Mouse (Mus musculus) MEL (cell line): ENCODE measurements around the gene Bnc2. TPM values are rescaled to one million over a fixed set of nuclear protein-coding genes. Genes with fewer than 3 reads are reported as not detected.

ENCODE experiments used
- DNase-seq: peaks from one replicate; pipeline ENCODE4 v3.0.0; 2011; ENCODE audit warnings: low read depth, low spot score
- H3K27ac ChIP-seq: 2 replicates; pipeline ENCODE4 v1.5.1; 2012; ENCODE audit warnings: low read depth, mild to moderate bottlenecking, control low read depth, low read length, moderate library complexity; ENCODE audit not compliant: control insufficient read depth
- H3K27me3 ChIP-seq, 2 experiments: fragments of 150-350 bp in 1 of 2; sonication (generic) in 1 of 2; 2 replicates each; pipeline ENCODE4 v1.6.1; 2012; ENCODE audit warnings: low read length in 2 of 2, mild to moderate bottlenecking in 2 of 2, improper control_type of control experiment in 1 of 2, moderate library complexity in 1 of 2; ENCODE audit not compliant: insufficient read depth in 2 of 2, control insufficient read depth in 1 of 2
- H3K36me3 ChIP-seq, 2 experiments: 2 replicates each; pipeline ENCODE4 v1.6.1; 2012 to 2014; ENCODE audit warnings: low read length in 2 of 2, improper control_type of control experiment in 1 of 2, inconsistent platforms in 1 of 2, mild to moderate bottlenecking in 1 of 2; ENCODE audit not compliant: insufficient read depth in 2 of 2, control insufficient read depth in 1 of 2
- H3K4me1 ChIP-seq, 2 experiments: fragments of 150-350 bp in 1 of 2; sonication (generic) in 1 of 2; 2 replicates each; pipeline ENCODE4 v1.6.1; 2012; ENCODE audit warnings: low read length in 2 of 2, improper control_type of control experiment in 1 of 2, mild to moderate bottlenecking in 1 of 2; ENCODE audit not compliant: insufficient read depth in 2 of 2, control insufficient read depth in 1 of 2
- H3K4me3 ChIP-seq, 2 experiments: fragments of 150-350 bp in 1 of 2; sonication (generic) in 1 of 2; 2 replicates each; pipeline ENCODE4 v1.5.1; 2012; ENCODE audit warnings: low read depth in 2 of 2, low read length in 2 of 2, mild to moderate bottlenecking in 2 of 2, moderate library complexity in 2 of 2, control low read depth in 1 of 2, improper control_type of control experiment in 1 of 2; ENCODE audit not compliant: control insufficient read depth in 1 of 2, insufficient read depth in 1 of 2
- H3K79me2 ChIP-seq: 2 replicates; pipeline ENCODE4 v1.6.1; 2012; ENCODE audit warnings: mild to moderate bottlenecking, low read length, moderate library complexity; ENCODE audit not compliant: control insufficient read depth, poor library complexity, insufficient read depth
- H3K9ac ChIP-seq: 2 replicates; pipeline ENCODE4 v1.6.1; 2012; ENCODE audit warnings: low read depth, mild to moderate bottlenecking, control low read depth, low read length, moderate library complexity; ENCODE audit not compliant: control insufficient read depth, poor library complexity, severe bottlenecking
- H3K9me3 ChIP-seq: fragments of 150-350 bp; sonication (generic); replicated peaks from 2 replicates; pipeline ENCODE4 v1.6.1; 2012; ENCODE audit warnings: mild to moderate bottlenecking, low read length, improper control_type of control experiment, moderate library complexity; ENCODE audit not compliant: insufficient read depth
- CHD2 ChIP-seq: IDR thresholded peaks from 2 replicates; pipeline ENCODE4 v1.6.1; 2011; ENCODE audit warnings: low read length, improper control_type of control experiment
- E2F4 ChIP-seq: IDR thresholded peaks from 2 replicates; pipeline ENCODE4 v1.6.1; 2011; ENCODE audit warnings: low read depth, low read length, improper control_type of control experiment, borderline replicate concordance
- ELF1 ChIP-seq: IDR thresholded peaks from 2 replicates; pipeline ENCODE4 v1.6.1; 2014; ENCODE audit warnings: low read depth, mild to moderate bottlenecking, inconsistent platforms, low read length, improper control_type of control experiment, moderate library complexity
- EP300 ChIP-seq, 2 experiments: IDR thresholded peaks; 2 replicates each; pipeline ENCODE4 v1.6.1; 2011; ENCODE audit warnings: improper control_type of control experiment in 2 of 2, low read length in 2 of 2, low read depth in 1 of 2, mild to moderate bottlenecking in 1 of 2
- ETS1 ChIP-seq: IDR thresholded peaks from 2 replicates; pipeline ENCODE4 v1.6.1; 2012; ENCODE audit warnings: low read depth, mild to moderate bottlenecking, inconsistent platforms, low read length, improper control_type of control experiment, moderate library complexity
- GABPA ChIP-seq: IDR thresholded peaks from 2 replicates; pipeline ENCODE4 v1.6.1; 2012; ENCODE audit warnings: low read depth, mild to moderate bottlenecking, inconsistent platforms, low read length, improper control_type of control experiment, moderate library complexity
- JUND ChIP-seq: IDR thresholded peaks from 2 replicates; pipeline ENCODE4 v1.6.1; 2011; ENCODE audit warnings: low read depth, mild to moderate bottlenecking, improper control_type of control experiment, low read length
- MAFK ChIP-seq: IDR thresholded peaks from 2 replicates; pipeline ENCODE4 v1.6.1; 2011; ENCODE audit warnings: low read depth, mild to moderate bottlenecking, low read length, improper control_type of control experiment, borderline replicate concordance
- MAZ ChIP-seq: IDR thresholded peaks from 2 replicates; pipeline ENCODE4 v1.6.1; 2012; ENCODE audit warnings: low read depth, mild to moderate bottlenecking, inconsistent platforms, low read length, improper control_type of control experiment
- MEF2A ChIP-seq: IDR thresholded peaks from 2 replicates; pipeline ENCODE4 v1.6.1; 2014; ENCODE audit warnings: low read depth, mild to moderate bottlenecking, inconsistent platforms, low read length, improper control_type of control experiment; ENCODE audit not compliant: poor library complexity, insufficient replicate concordance, severe bottlenecking; ENCODE audit errors: extremely low read depth
- MXI1 ChIP-seq: IDR thresholded peaks from 2 replicates; pipeline ENCODE4 v1.6.1; 2011; ENCODE audit warnings: mild to moderate bottlenecking, low read depth, low read length, improper control_type of control experiment
- MYC ChIP-seq: IDR thresholded peaks from 2 replicates; pipeline ENCODE4 v1.6.1; 2011; ENCODE audit warnings: low read depth, mild to moderate bottlenecking, low read length, improper control_type of control experiment, moderate library complexity
- NELFE ChIP-seq: IDR thresholded peaks from 2 replicates; pipeline ENCODE4 v1.6.1; 2011; ENCODE audit warnings: low read depth, low read length, improper control_type of control experiment
- NRF1 ChIP-seq: IDR thresholded peaks from 2 replicates; pipeline ENCODE4 v1.6.1; 2014; ENCODE audit warnings: low read depth, mild to moderate bottlenecking, inconsistent platforms, low read length, improper control_type of control experiment, moderate library complexity; ENCODE audit not compliant: poor library complexity, insufficient read depth, severe bottlenecking
- POLR2AphosphoS2 ChIP-seq: IDR thresholded peaks from 2 replicates; pipeline ENCODE4 v1.6.1; 2011; ENCODE audit warnings: low read length, improper control_type of control experiment
- POLR2AphosphoS5 ChIP-seq: IDR thresholded peaks from 2 replicates; pipeline ENCODE4 v1.6.1; 2012; ENCODE audit warnings: low read depth, borderline replicate concordance, mild to moderate bottlenecking, inconsistent platforms, low read length, moderate library complexity, mixed read lengths
- RCOR1 ChIP-seq: IDR thresholded peaks from 2 replicates; pipeline ENCODE4 v1.6.1; 2012; ENCODE audit warnings: low read depth, mild to moderate bottlenecking, inconsistent platforms, low read length, improper control_type of control experiment
- SIN3A ChIP-seq: IDR thresholded peaks from 2 replicates; pipeline ENCODE4 v1.6.1; 2012; ENCODE audit warnings: low read length, improper control_type of control experiment, inconsistent platforms
- SMC3 ChIP-seq: IDR thresholded peaks from 2 replicates; pipeline ENCODE4 v1.6.1; 2011; ENCODE audit warnings: low read depth, low read length, improper control_type of control experiment
- TBP ChIP-seq: IDR thresholded peaks from 2 replicates; pipeline ENCODE4 v1.8.0; 2011; ENCODE audit warnings: low read depth, low read length, improper control_type of control experiment
- TCF12 ChIP-seq: IDR thresholded peaks from 2 replicates; pipeline ENCODE4 v1.6.1; 2014; ENCODE audit warnings: low read depth, mild to moderate bottlenecking, inconsistent platforms, low read length, improper control_type of control experiment, moderate library complexity
- UBTF ChIP-seq: IDR thresholded peaks from 2 replicates; pipeline ENCODE4 v1.6.1; 2012; ENCODE audit warnings: low read depth, mild to moderate bottlenecking, inconsistent platforms, low read length, improper control_type of control experiment, moderate library complexity, borderline replicate concordance; ENCODE audit not compliant: insufficient read depth
- USF1 ChIP-seq: IDR thresholded peaks from 2 replicates; pipeline ENCODE4 v1.6.1; 2014; ENCODE audit warnings: low read depth, mild to moderate bottlenecking, inconsistent platforms, low read length, improper control_type of control experiment, moderate library complexity
- USF2 ChIP-seq, 2 experiments: IDR thresholded peaks; 2 replicates each; pipeline ENCODE4 v1.6.1; 2011 to 2012; ENCODE audit warnings: improper control_type of control experiment in 2 of 2, low read length in 2 of 2, borderline replicate concordance in 1 of 2, inconsistent platforms in 1 of 2, low read depth in 1 of 2, mild to moderate bottlenecking in 1 of 2; ENCODE audit not compliant: insufficient read depth in 1 of 2
- ZKSCAN1 ChIP-seq: IDR thresholded peaks from 2 replicates; pipeline ENCODE4 v1.6.1; 2012; ENCODE audit warnings: low read depth, mild to moderate bottlenecking, inconsistent platforms, low read length, improper control_type of control experiment, moderate library complexity
- ZNF384 ChIP-seq: IDR thresholded peaks from 2 replicates; pipeline ENCODE4 v1.6.1; 2012; ENCODE audit warnings: low read depth, mild to moderate bottlenecking, inconsistent platforms, low read length, improper control_type of control experiment
- polyA plus RNA-seq, 2 experiments: library from polyadenylated mRNA; stranded (reverse) in 1 of 2; unstranded in 1 of 2; fragments of >175 nt in 1 of 2; fragments of >200 nt in 1 of 2; gene quantifications; 2 replicates each; pipeline versions ENCODE4 v1.2.1 to v1.2.4; 2012; ENCODE audit warnings: low replicate concordance in 2 of 2, low read depth in 1 of 2; ENCODE audit not compliant: insufficient read length in 2 of 2, insufficient read depth in 1 of 2, missing spikeins in 1 of 2
- total RNA-seq: library from RNA; depleted of rRNA; stranded (reverse); fragments of 300-350 nt; gene quantifications from 2 replicates; pipeline ENCODE4 v1.2.3, GENCODE M21; 2012

The Bnc2 gene
- total and polyA plus RNA-seq, 3 experiments: not detected

- no peaks in the 10 kb centered on the region for H3K9me3 ChIP-seq
- no peaks in the 10 kb centered on the region for H3K4me1 ChIP-seq
- H3K79me2 ChIP-seq: no peaks in the 10 kb centered on the region
- no peaks in the 10 kb centered on the region for H3K27me3 ChIP-seq
- no peak overlapping the region for H3K9ac ChIP-seq
- no peak overlapping the region for H3K4me3 ChIP-seq
- DNase-seq: no peak
- no peak for TF ChIP-seq UBTF
- TF ChIP-seq SMC3: no peak
- TF ChIP-seq SIN3A: no peak
- TF ChIP-seq POLR2AphosphoS5: no peak
- TF ChIP-seq USF2 (IDR thresholded peaks at IDR 0.05; ENCODE audit: borderline replicate concordance in 1 of 2, insufficient read depth in 1 of 2, low read depth in 1 of 2, low read length in 2 of 2): no peak
- no peak for TF ChIP-seq ZNF384
- TF ChIP-seq NRF1: no peak
- TF ChIP-seq JUND: no peak
- TF ChIP-seq EP300 (IDR thresholded peaks at IDR 0.05; ENCODE audit: low read depth in 1 of 2, low read length in 2 of 2): no peak
- no peak for TF ChIP-seq TBP
- no peak for TF ChIP-seq NELFE
- TF ChIP-seq MAFK: no peak
- TF ChIP-seq RCOR1: no peak
- no peak for TF ChIP-seq ETS1
- no peak for TF ChIP-seq E2F4
- no peak for TF ChIP-seq MAZ
- no peak for TF ChIP-seq MXI1
- TF ChIP-seq GABPA: no peak
- H3K27ac ChIP-seq: no peak overlapping the region
- no peaks in the 10 kb centered on the region for H3K36me3 ChIP-seq
These were observed 134.5 kb downstream of the Bnc2 start for GRCm38 (mm10) chr4:84540531-84540930.

- Histone ChIP-seq H3K9me3 (no peaks in the 10 kb centered on the region), H3K27ac (no peak overlapping the region), H3K36me3 (no peaks in the 10 kb centered on the region), H3K27me3 (no peaks in the 10 kb centered on the region), H3K4me1 (no peaks in the 10 kb centered on the region), H3K4me3 (no peak overlapping the region), H3K79me2 (no peaks in the 10 kb centered on the region), H3K9ac (no peak overlapping the region)
- DNase-seq: no peak
- no peak for TF ChIP-seq MEF2A
- no peak for TF ChIP-seq RCOR1
- TF ChIP-seq USF2 (IDR thresholded peaks at IDR 0.05; ENCODE audit: borderline replicate concordance in 1 of 2, insufficient read depth in 1 of 2, low read depth in 1 of 2, low read length in 2 of 2): no peak
- TF ChIP-seq USF1: no peak
- no peak for TF ChIP-seq GABPA
- TF ChIP-seq ZKSCAN1: no peak
- no peak for TF ChIP-seq MYC
- TF ChIP-seq SMC3: no peak
- TF ChIP-seq TCF12: no peak
- no peak for TF ChIP-seq ELF1
- no peak for TF ChIP-seq CHD2
- TF ChIP-seq POLR2AphosphoS2: no peak
- no peak for TF ChIP-seq ETS1
- no peak for TF ChIP-seq SIN3A
- TF ChIP-seq, all 39 proteins: peak for 0
These were observed 135.7 kb downstream of the Bnc2 start for GRCm38 (mm10) chr4:84539396-84539795.
